Mouse (Mus musculus): Measurements from ENCODE around the gene Patz1. TPM values are rescaled to one million over a fixed set of nuclear protein-coding genes. Genes with fewer than 3 reads are reported as not detected.

The Patz1 gene
- total and polyA plus RNA-seq, 3 experiments = 29.5 to 37.4 (median 31.5) TPM

DNA sequence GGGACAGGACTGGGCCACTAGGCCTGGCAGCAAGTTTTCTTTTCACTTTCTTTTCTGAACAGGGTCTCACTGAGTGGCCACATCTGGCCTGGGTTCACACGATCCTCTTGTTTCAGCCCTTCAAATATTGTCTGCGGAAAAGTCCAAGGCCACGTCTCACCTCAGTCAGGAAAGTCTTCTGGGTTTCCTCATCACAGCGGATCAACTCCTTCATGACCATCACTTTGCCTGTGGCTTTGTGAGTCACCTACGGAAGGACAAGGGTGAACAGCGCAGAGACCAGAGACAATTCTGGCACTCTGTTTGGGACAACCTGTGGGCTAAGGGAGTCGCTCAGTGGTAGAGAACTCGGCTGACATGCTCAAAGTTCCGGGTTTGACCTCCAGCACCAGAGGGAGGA, 63.5 kb downstream of the Patz1 start:
- Histone ChIP-seq H3K4me3 (replicated peaks in 1 of 3; ENCODE audit: low read depth in 2 of 3, low read length in 2 of 3, poor library complexity in 1 of 3) (no peak overlapping the region), H3K4me1 (ENCODE audit: control insufficient read depth in 1 of 2, insufficient read depth in 2 of 2) (peaks cover 0 to 36% of the 10 kb centered on the region in 2 experiments; a peak in 2 of 4 replicates), H3K27me3 (replicated peaks) (no peaks in the 10 kb centered on the region), H3K27ac (ENCODE audit: insufficient read depth, low read depth) (no peak overlapping the region), H3K4me2 (ENCODE audit: insufficient read depth, low read depth, poor library complexity, severe bottlenecking) (no peak overlapping the region), H3K36me3 (replicated peaks in 1 of 2; ENCODE audit: control insufficient read depth in 1 of 2, insufficient read depth in 1 of 2, low read length in 1 of 2) (peaks cover 64 to 88% of the 10 kb centered on the region in 2 experiments), H3K79me2 (replicated peaks; ENCODE audit: control insufficient read depth, extremely low read depth, insufficient read depth, poor library complexity, severe bottlenecking) (no peaks in the 10 kb centered on the region), H3K9me3 (replicated peaks; ENCODE audit: low read length) (peaks cover 3% of the 10 kb centered on the region), H3K9ac (ENCODE audit: insufficient read depth, low read depth) (no peak overlapping the region)
- TF ChIP-seq MYC (IDR thresholded peaks at IDR 0.05; ENCODE audit: low read depth, low read length) = no peak
- dilution Hi-C loops (cut with MboI; ENCODE audit: extremely low pct_ligation_motif_present, extremely low pct_unique_long_range_greater_than_20kb, low sequenced_read_pairs) (no loop called here), in situ Hi-C loops (cut with MboI; ENCODE audit: low pct_ligation_motif_present, low pct_unique_long_range_greater_than_20kb, low sequenced_read_pairs) (no loop called here)
- no peak for DNase-seq (ENCODE audit: extremely low read depth)

DNA sequence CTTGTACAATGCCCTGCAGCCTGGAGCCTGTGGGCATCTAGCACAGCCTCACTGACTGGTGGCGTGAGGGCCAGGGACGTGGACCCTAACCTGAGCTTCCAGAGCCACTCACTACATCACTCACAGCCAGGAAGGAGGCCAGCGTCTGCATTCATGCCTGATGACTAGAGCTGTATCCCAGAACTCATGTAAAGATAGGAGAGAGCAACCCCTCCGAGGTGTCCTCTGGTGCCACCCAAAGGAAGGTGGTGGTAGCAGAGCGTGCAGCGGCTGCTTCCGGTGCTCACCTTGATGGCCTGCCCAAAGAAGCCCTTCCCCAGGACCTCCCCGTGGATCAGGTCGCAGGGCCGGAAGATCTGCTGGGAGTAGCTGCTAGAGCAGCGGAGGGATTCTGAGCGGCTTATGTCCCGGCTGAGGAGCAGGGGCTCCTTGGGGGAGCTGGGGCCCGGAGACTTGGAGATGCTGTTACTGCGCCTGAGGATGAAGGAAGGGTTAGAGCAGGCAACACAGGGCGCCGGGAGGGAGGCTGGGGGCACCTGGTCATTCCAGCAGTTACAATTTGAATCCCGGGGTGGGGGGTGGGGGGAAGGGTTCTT, 64.4 kb downstream of the Patz1 start:
- no peak overlapping the region for H3K9ac ChIP-seq (ENCODE audit: insufficient read depth, low read depth)
- peaks cover 3% of the 10 kb centered on the region for H3K9me3 ChIP-seq (replicated peaks; ENCODE audit: low read length)
- no peaks in the 10 kb centered on the region for H3K79me2 ChIP-seq (replicated peaks; ENCODE audit: control insufficient read depth, extremely low read depth, insufficient read depth, poor library complexity, severe bottlenecking)
- H3K4me3 ChIP-seq (replicated peaks in 1 of 3; ENCODE audit: low read depth in 2 of 3, low read length in 2 of 3, poor library complexity in 1 of 3) = no peak overlapping the region
- H3K27me3 ChIP-seq (replicated peaks) = no peaks in the 10 kb centered on the region
- peaks cover 68 to 86% of the 10 kb centered on the region in 2 experiments for H3K36me3 ChIP-seq (replicated peaks in 1 of 2; ENCODE audit: control insufficient read depth in 1 of 2, insufficient read depth in 1 of 2, low read length in 1 of 2)
- no peak overlapping the region for H3K27ac ChIP-seq (ENCODE audit: insufficient read depth, low read depth)
- in situ Hi-C loops (cut with MboI; ENCODE audit: low pct_ligation_motif_present, low pct_unique_long_range_greater_than_20kb, low sequenced_read_pairs) = no loop called here
- H3K4me1 ChIP-seq (ENCODE audit: control insufficient read depth in 1 of 2, insufficient read depth in 2 of 2) = peaks cover 0 to 27% of the 10 kb centered on the region in 2 experiments; a peak in 2 of 4 replicates
- no peak overlapping the region for H3K4me2 ChIP-seq (ENCODE audit: insufficient read depth, low read depth, poor library complexity, severe bottlenecking)
- TF ChIP-seq CTCF (conservative IDR thresholded peaks at IDR 0.05 in 1 of 2, IDR thresholded peaks at IDR 0.05 in 1 of 2; ENCODE audit: low read depth in 2 of 2, low read length in 2 of 2) = peak in 1 of 2 experiments; percentile 37; a peak in 2 of 4 replicates
- no peak for TF ChIP-seq USF1 (IDR thresholded peaks at IDR 0.05; ENCODE audit: low read depth, low read length)
- no peak for TF ChIP-seq SIN3A (IDR thresholded peaks at IDR 0.05; ENCODE audit: low read length)
- no peak for TF ChIP-seq KAT2A (IDR thresholded peaks at IDR 0.05; ENCODE audit: insufficient replicate concordance, low read length)
- TF ChIP-seq ZNF384 (IDR thresholded peaks at IDR 0.05; ENCODE audit: low read depth, low read length) = no peak
- TF ChIP-seq MXI1 (IDR thresholded peaks at IDR 0.05; ENCODE audit: low read depth, low read length) = no peak
- TF ChIP-seq GABPA (IDR thresholded peaks at IDR 0.05; ENCODE audit: insufficient replicate concordance, low read depth, low read length) = no peak
- no peak for TF ChIP-seq E2F4 (IDR thresholded peaks at IDR 0.05; ENCODE audit: insufficient replicate concordance, low read depth, low read length)
- TF ChIP-seq USF2 (conservative IDR thresholded peaks at IDR 0.05; ENCODE audit: low read depth, low read length) = no peak
- no peak for TF ChIP-seq MYC (IDR thresholded peaks at IDR 0.05; ENCODE audit: low read depth, low read length)
- no peak for TF ChIP-seq JUN (IDR thresholded peaks at IDR 0.05; ENCODE audit: insufficient read depth, low read depth, low read length)
- TF ChIP-seq MEF2A (IDR thresholded peaks at IDR 0.05; ENCODE audit: borderline replicate concordance, low read depth, low read length) = no peak
- no peak for TF ChIP-seq NRF1 (IDR thresholded peaks at IDR 0.05; ENCODE audit: low read depth, low read length)
- no peak for TF ChIP-seq ETS1 (conservative IDR thresholded peaks at IDR 0.05; ENCODE audit: low read depth, low read length)
- peak; percentile 13; the same call in 1 of the 2 replicates for TF ChIP-seq SMC3 (IDR thresholded peaks at IDR 0.05; ENCODE audit: low read depth, low read length)
- TF ChIP-seq PAX5 (IDR thresholded peaks at IDR 0.05; ENCODE audit: low read length) = no peak
- TF ChIP-seq UBTF (IDR thresholded peaks at IDR 0.05; ENCODE audit: low read depth, low read length) = no peak
- peak; percentile 20 for TF ChIP-seq RAD21 (IDR thresholded peaks at IDR 0.05; ENCODE audit: low read depth, low read length)
- TF ChIP-seq ELF1 (IDR thresholded peaks at IDR 0.05; ENCODE audit: low read depth, low read length) = no peak
- no peak for TF ChIP-seq HCFC1 (IDR thresholded peaks at IDR 0.05; ENCODE audit: low read depth, low read length)
- no peak for TF ChIP-seq IRF4 (IDR thresholded peaks at IDR 0.05; ENCODE audit: low read depth, low read length)
- no peak for TF ChIP-seq TBP (conservative IDR thresholded peaks at IDR 0.05; ENCODE audit: low read depth, low read length)
- no peak for TF ChIP-seq MAZ (IDR thresholded peaks at IDR 0.05; ENCODE audit: low read depth, low read length)
- TF ChIP-seq MAFK (IDR thresholded peaks at IDR 0.05; ENCODE audit: insufficient replicate concordance, low read length) = no peak
- dilution Hi-C loops (cut with MboI; ENCODE audit: extremely low pct_ligation_motif_present, extremely low pct_unique_long_range_greater_than_20kb, low sequenced_read_pairs) = no loop called here
- DNase-seq (ENCODE audit: extremely low read depth) = no peak

Measured in CH12.LX (cell line).